Mouse (Mus musculus): ENCODE measurements around the gene 1810010H24Rik. TPM values are rescaled to one million over a fixed set of nuclear protein-coding genes. Genes with fewer than 3 reads are reported as not detected.
A peak's percentile ranks its signal among the peaks of the same experiment; 100 is the strongest.
"Not testable (repeated sequence)": the region's sequence is repeated elsewhere in the genome, so short reads cannot be mapped to it uniquely, and the experiment has no call there.

1810010H24Rik gene
- polyA plus RNA-seq, 1 experiment from 2014 or later, result 1.7 TPM

DNA sequence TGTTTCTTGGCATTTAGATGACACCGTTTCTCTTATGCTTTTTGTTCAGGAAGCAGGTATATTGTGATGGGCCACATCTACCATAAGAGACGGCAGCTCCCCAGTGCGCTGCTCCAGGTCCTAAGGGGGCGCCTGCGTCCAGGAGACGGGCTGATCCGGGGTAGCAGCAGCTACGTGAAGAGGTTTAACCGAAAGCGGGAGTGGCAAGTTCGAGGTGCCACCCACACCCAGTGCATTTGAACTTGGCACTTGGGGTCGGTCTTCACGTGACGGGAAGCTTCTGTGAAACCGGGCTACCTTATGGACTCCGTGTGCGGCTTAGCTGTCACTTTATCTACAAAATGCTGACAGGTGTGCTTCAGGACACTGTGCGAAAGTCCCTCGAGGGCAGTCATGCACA is 4.1 kb downstream of the 1810010H24Rik start:
- Histone ChIP-seq H3K27ac (no peak overlapping the region), H3K9me3 (no peaks in the 10 kb centered on the region), H3K36me3 (replicated peaks) (peaks cover 8% of the 10 kb centered on the region), H3K4me3 (no peak overlapping the region; the same call in 1 of the 2 replicates), H3K4me1 (peaks cover 80% of the 10 kb centered on the region), H3K27me3 (ENCODE audit: poor library complexity, severe bottlenecking) (peaks cover 36% of the 10 kb centered on the region)
- 60% methylated on average over 19 of the region's 19 CpGs for WGBS
- no peak for DNase-seq (ENCODE audit: extremely low spot score, low spot score)

DNA sequence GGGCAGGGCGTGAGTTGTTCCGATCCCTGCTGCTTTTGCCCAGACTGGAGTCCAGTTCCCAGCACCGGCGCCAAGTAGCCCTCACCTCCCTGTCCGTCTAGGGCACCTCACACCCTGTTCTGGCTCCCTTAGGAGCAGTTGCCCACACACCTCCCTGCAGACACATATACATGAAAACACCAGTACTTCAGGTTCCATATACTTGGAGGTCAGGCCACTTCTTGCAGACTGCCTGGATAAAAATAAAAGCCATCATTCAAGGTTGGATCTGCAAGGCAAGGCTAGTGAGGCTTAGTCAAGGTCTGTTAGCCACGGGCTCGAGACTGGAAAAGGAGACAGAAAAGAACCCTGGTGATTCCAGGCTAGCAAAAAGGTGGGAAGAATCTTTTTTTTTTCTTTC is 6.2 kb downstream of the 1810010H24Rik start:
- Histone ChIP-seq H3K4me1 (peaks cover 63% of the 10 kb centered on the region), H3K27me3 (ENCODE audit: poor library complexity, severe bottlenecking) (peaks cover 17% of the 10 kb centered on the region), H3K4me3 (no peak overlapping the region; the same call in 1 of the 2 replicates), H3K36me3 (replicated peaks) (peaks cover 25% of the 10 kb centered on the region), H3K27ac (peak overlapping the region; percentile 68), H3K9me3 (no peaks in the 10 kb centered on the region)
- DNase-seq (ENCODE audit: extremely low spot score, low spot score), result no peak
- WGBS, result 18% methylated on average over 7 of the region's 7 CpGs

DNA sequence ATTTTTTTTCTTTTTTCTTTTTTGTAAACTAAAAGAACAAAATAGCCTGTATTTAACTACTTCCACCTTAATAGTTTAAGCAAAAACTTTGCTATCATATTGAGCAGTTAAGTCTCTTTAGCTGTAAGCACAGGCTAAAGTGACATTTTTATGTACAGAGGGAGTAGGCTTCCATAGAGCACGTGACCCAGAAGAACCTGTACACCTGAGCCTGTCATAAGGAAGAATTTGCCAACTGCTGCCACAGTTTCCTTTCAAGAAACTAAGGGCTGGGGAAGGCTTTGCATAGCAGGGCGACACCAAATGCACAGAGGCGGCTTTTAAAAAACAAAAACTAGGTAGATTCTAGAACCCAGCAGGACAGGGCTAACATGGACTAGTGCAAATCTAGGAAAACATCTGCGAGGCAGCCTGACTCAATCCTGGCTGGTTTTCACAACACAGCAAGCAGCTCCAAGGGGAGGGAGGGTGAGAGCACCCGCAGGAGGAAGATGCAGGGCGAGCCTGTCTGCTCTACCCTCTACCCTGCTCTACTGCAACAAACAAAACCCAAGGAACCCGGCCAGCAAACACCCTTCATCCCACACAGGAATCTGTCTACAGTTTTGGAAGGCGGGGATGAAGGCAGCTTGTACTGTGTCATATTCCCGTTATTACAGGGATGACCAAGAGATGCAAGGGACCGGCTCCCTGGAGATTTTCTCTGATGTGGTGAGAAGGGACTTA is 8.8 kb downstream of the 1810010H24Rik start:
- Histone ChIP-seq H3K27me3 (ENCODE audit: poor library complexity, severe bottlenecking) (peaks cover 6% of the 10 kb centered on the region), H3K4me1 (peaks cover 40% of the 10 kb centered on the region), H3K36me3 (replicated peaks) (peaks cover 51% of the 10 kb centered on the region), H3K4me3 (no peak overlapping the region), H3K27ac (no peak overlapping the region), H3K9me3 (no peaks in the 10 kb centered on the region)
- WGBS, result 91% methylated on average over 10 of the region's 10 CpGs
- DNase-seq (ENCODE audit: extremely low spot score, low spot score), result no peak

DNA sequence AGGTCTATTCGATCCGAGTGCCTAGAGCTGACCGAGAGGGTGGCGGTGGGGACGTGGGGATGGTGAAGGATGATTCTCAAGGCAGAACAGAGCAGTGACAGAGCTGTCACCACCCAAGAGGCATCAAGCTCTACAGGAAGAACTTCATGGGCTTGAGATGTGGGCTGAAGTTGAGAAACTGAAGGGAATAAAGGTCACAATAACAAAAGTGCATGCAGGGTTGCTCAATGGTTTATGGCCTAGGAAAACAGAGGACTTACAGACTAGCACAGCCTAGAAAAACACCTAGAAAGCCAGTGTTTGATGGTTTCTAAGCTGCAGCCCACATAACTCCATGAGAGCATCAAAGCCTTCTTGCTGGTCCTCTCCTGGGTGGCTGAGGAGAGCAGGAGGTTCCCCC is 13.9 kb downstream of the 1810010H24Rik start:
- Histone ChIP-seq H3K4me1 (peaks cover 5% of the 10 kb centered on the region), H3K4me3 (no peak overlapping the region), H3K36me3 (replicated peaks) (peaks cover 94% of the 10 kb centered on the region), H3K27ac (no peak overlapping the region), H3K9me3 (no peaks in the 10 kb centered on the region), H3K27me3 (ENCODE audit: poor library complexity, severe bottlenecking) (no peaks in the 10 kb centered on the region)
- WGBS, result 96% methylated on average over 5 of the region's 5 CpGs
- no peak for DNase-seq (ENCODE audit: extremely low spot score, low spot score)

DNA sequence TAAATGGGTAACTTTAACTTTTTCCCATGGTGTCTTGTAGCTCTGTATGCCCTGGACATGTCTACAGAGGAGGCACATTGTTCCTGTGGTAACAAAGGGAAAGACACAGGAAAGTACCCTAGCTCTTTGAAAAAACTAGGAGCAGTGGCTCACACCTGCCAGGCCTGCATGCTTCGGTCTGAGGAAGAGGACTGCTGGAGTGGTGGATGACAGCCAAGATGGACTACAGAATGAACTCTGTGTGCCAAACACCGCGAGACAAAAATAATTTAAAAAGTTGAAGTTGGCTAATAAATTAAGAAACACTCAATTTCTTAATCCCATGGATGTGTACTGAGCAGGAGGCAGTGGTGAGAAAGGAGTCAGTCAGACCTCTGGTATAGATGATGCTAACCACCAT is 15.9 kb downstream of the 1810010H24Rik start:
- Histone ChIP-seq H3K4me1 (no peaks in the 10 kb centered on the region), H3K4me3 (no peak overlapping the region), H3K36me3 (replicated peaks) (peaks cover 97% of the 10 kb centered on the region), H3K9me3 (no peaks in the 10 kb centered on the region), H3K27me3 (ENCODE audit: poor library complexity, severe bottlenecking) (no peaks in the 10 kb centered on the region), H3K27ac (no peak overlapping the region)
- no peak for DNase-seq (ENCODE audit: extremely low spot score, low spot score)
- 94% methylated on average over 3 of the region's 3 CpGs for WGBS

DNA sequence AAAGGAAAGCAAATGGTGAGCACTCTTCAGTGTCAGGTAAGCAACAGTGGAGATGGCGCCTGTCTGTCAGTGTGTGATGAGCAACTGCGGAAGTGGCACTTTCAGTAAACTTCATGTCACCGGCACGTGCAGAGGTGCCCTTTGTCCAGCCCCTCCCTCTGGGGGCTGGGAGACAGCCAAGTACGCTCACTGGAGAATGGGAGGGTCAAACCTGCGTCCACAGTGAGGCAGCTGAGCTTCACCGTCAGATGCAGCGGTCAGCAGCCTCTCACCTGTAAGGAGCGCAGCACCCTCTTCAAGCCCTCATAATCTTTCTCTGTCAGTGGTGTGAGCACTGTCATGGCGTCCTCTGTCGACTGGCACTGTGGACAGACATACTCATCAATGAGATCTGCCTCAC is 17.9 kb downstream of the 1810010H24Rik start:
- Histone ChIP-seq H3K4me1 (no peaks in the 10 kb centered on the region), H3K36me3 (replicated peaks) (peaks cover 96% of the 10 kb centered on the region), H3K4me3 (no peak overlapping the region), H3K27me3 (ENCODE audit: poor library complexity, severe bottlenecking) (no peaks in the 10 kb centered on the region), H3K9me3 (no peaks in the 10 kb centered on the region), H3K27ac (no peak overlapping the region)
- WGBS, result 96% methylated on average over 11 of the region's 11 CpGs
- DNase-seq (ENCODE audit: extremely low spot score, low spot score), result no peak

DNA sequence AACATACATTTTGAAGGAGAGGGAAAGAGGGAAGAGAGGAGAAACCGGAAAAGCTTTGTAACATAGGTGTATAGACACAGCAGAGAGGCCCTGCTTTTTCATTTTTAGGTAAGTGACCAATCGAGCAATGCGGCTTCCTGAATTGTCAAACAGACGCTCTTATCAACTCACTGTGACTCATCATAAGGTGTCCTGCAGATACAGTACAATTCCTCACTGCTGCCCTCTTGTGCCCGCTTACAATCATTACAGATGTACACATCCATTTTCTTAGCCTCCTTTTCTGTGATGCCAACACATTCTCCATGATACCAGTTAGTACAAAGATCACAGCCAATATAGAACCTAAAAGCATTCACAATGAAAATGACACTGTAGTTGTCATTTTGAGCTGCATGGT is 18.8 kb downstream of the 1810010H24Rik start:
- Histone ChIP-seq H3K4me3 (no peak overlapping the region), H3K27me3 (ENCODE audit: poor library complexity, severe bottlenecking) (no peaks in the 10 kb centered on the region), H3K9me3 (no peaks in the 10 kb centered on the region), H3K27ac (no peak overlapping the region), H3K36me3 (replicated peaks) (peaks cover 86% of the 10 kb centered on the region), H3K4me1 (no peaks in the 10 kb centered on the region)
- peak; percentile 39 for DNase-seq (ENCODE audit: extremely low spot score, low spot score)
- 67% methylated on average over 5 of the region's 5 CpGs for WGBS

DNA sequence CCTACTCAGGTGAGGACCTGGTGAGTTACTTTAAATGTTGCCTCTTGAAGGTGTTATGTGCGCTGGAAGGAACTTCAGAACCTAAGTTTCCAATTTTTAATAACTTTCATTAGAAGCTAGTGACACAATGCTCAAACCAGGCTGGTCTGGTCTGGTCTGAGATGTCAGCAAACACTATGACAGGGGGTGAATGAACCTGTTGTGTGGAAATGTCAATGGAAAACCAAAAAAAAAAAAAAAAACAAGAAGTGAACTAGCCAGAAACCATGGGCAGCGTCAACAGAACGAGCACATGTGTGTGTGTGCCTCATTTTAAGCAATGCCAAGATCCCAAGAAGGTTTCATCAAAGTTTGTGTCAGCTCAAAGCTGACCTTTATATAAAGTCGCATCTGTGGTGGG is 20.1 kb downstream of the 1810010H24Rik start:
- H3K9me3 ChIP-seq, result no peaks in the 10 kb centered on the region
- peaks cover 76% of the 10 kb centered on the region for H3K36me3 ChIP-seq (replicated peaks)
- no peak overlapping the region for H3K4me3 ChIP-seq
- H3K4me1 ChIP-seq, result no peaks in the 10 kb centered on the region
- no peaks in the 10 kb centered on the region for H3K27me3 ChIP-seq (ENCODE audit: poor library complexity, severe bottlenecking)
- H3K27ac ChIP-seq, result no peak overlapping the region
- no peak for DNase-seq (ENCODE audit: extremely low spot score, low spot score)
- 96% methylated on average over 4 of the region's 4 CpGs for WGBS

DNA sequence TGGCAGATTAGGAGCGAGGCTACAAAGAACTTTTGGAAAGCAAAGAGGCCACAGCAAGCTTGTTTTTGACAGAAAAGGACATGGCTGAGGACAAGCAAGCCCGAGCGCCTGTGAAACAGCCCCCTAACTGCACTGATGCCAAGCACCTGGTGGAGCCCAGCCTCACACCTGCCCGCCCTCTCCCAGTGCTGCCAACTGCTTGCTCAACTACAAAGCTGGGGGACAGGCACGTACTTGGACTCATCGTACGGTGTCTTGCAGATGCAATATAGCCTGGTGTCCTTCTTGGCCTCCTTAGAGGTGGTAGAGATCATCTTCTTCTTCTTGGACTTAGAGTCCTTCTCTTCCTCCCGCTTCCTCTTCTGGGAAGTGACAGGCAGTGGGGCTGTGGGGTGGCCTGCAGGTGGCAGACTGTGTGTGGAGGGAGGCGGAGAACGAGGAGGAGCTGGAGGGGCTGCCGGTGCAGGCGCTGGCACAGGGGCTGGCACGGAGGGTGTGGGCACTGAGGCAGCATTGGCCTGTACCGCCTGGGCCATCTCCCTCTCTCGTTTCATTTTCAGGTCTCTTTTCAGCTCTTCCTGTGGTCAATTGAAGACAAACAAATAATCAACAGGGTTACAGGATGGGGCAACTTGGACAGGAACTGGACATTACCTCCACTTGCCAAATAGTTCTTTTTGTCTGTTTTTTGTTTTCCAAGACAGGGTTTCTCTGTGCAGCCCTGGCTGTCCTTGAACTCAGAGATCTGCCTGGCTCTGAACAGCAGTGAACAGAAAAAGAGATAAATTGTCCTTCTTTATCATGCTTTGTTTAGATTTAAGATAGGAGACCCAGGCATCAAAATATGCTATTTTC is 21.5 kb downstream of the 1810010H24Rik start:
- Histone ChIP-seq H3K9me3 (no peaks in the 10 kb centered on the region), H3K36me3 (replicated peaks) (peaks cover 73% of the 10 kb centered on the region), H3K4me3 (no peak overlapping the region), H3K27ac (no peak overlapping the region), H3K4me1 (no peaks in the 10 kb centered on the region), H3K27me3 (ENCODE audit: poor library complexity, severe bottlenecking) (no peaks in the 10 kb centered on the region)
- WGBS, result 92% methylated on average over 15 of the region's 15 CpGs
- DNase-seq (ENCODE audit: extremely low spot score, low spot score), result no peak

DNA sequence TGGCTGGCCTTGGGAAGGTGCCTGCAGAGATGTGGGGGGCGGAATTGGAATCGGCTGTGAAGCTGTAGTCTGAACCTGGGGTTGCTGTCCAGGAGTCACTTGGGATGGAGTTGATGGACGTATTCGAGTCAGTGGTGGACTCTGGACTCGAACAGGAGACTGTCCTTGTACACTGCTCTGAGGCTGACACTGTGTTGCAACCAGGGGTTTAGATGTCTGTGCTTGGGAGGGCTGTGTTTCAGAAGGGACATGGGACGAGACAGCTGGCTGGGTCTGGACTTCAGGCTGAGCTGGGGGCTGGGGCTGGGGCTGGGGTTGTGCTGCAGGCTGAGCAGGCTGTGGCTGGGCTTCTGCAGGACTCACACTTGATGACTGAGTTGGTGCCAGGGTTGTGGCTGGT is 29.4 kb downstream of the 1810010H24Rik start:
- no peaks in the 10 kb centered on the region for H3K27me3 ChIP-seq (ENCODE audit: poor library complexity, severe bottlenecking)
- no peaks in the 10 kb centered on the region for H3K4me1 ChIP-seq
- no peak overlapping the region for H3K27ac ChIP-seq
- 92% methylated on average over 6 of the region's 6 CpGs for WGBS
- no peak overlapping the region for H3K4me3 ChIP-seq
- no peak for DNase-seq (ENCODE audit: extremely low spot score, low spot score)
- no peaks in the 10 kb centered on the region for H3K9me3 ChIP-seq
- peaks cover 89% of the 10 kb centered on the region for H3K36me3 ChIP-seq (replicated peaks)

DNA sequence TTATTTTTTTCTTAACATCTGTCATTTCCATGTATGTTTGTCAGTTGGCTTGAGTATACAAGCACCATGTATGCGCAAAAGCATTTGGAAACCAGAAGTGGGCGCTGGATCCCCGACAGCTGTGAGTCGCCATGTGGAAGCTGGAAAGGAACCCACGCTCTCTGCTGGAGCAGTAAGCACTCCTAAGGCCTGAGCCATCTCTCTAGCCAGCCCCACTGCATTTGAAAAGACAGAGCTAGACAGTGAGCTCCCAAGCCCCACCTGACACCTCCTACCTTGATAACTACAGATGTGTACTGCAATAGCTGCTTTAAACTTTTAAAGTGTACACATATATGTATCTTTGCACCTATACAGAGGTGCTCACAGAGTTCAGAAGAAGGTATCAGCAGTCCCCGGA is 31.9 kb downstream of the 1810010H24Rik start:
- Histone ChIP-seq H3K36me3 (replicated peaks) (peaks cover 99% of the 10 kb centered on the region), H3K9me3 (no peaks in the 10 kb centered on the region), H3K27ac (no peak overlapping the region), H3K4me1 (no peaks in the 10 kb centered on the region), H3K4me3 (no peak overlapping the region), H3K27me3 (ENCODE audit: poor library complexity, severe bottlenecking) (no peaks in the 10 kb centered on the region)
- DNase-seq (ENCODE audit: extremely low spot score, low spot score), result no peak
- WGBS, result 90% methylated on average over 6 of the region's 6 CpGs

DNA sequence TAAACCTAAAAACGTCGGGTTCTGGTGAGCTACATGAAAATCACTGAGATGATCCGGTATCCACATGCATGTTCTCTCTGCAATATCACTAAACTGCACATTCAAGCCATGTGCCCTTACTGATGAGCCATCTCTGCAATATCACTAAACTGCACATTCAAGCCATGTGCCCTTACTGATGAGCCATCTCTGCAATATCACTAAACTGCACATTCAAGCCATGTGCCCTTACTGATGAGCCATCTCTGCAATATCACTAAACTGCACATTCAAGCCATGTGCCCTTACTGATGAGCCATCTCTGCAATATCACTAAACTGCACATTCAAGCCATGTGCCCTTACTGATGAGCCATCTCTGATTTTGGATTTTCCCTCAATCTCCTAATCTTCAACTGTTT is 34.2 kb downstream of the 1810010H24Rik start:
- not testable (repeated sequence) for DNase-seq (ENCODE audit: extremely low spot score, low spot score); H3K27ac ChIP-seq; H3K27me3 ChIP-seq (ENCODE audit: poor library complexity, severe bottlenecking); H3K4me3 ChIP-seq; H3K4me1 ChIP-seq; H3K9me3 ChIP-seq
- WGBS, result 94% methylated on average over 3 of the region's 3 CpGs
- H3K36me3 ChIP-seq (replicated peaks), result peaks cover 97% of the 10 kb centered on the region

DNA sequence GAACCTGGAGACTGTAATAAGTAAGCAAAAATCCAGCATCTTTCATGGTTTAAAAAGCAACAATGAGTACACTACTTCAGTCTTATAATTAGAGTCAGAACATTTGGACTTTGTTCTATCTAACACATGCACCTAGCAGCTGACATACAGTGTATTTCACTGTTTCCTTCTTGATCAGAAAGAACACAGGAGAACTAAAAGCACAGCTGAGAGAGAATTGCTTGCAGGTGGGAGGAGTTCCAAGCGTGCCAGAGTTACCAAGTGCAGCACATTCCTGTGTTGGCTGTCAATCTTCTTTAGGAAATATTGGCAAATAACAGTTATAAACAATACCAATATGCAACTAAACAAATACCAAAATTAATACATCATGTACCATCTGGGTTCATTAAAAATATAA is 35.5 kb downstream of the 1810010H24Rik start:
- H3K27me3 ChIP-seq (ENCODE audit: poor library complexity, severe bottlenecking), result no peaks in the 10 kb centered on the region
- H3K36me3 ChIP-seq (replicated peaks), result peaks cover 97% of the 10 kb centered on the region
- H3K4me3 ChIP-seq, result no peak overlapping the region
- no peak overlapping the region for H3K27ac ChIP-seq
- H3K9me3 ChIP-seq, result no peaks in the 10 kb centered on the region
- WGBS, result 89% methylated on average over 1 of the region's 1 CpGs
- H3K4me1 ChIP-seq, result no peaks in the 10 kb centered on the region
- DNase-seq (ENCODE audit: extremely low spot score, low spot score), result no peak

Data from forebrain, embryonic 10.5 days (tissue).